In genomic region chr16:97523024-97523423, GRCm38 (mm10) we compare ENCODE assay signal across 9 mouse cellular contexts. TPM values are rescaled to one million over a fixed set of nuclear protein-coding genes. Genes with fewer than 3 reads are reported as not detected.
DNase-seq lines count a peak whose midpoint lies in the region; ATAC-seq lines count a peak whose summit lies in the region.
"Had no signal": no experiment of that assay in that cellular context is flagged by ENCODE, and none has a peak within 500 bp of the region (broad histone marks: within the 10 kb centered on the region; RNA-seq: fewer than 3 reads in every experiment).

No protein-coding gene starts in this region.

- no peaks in the 10 kb centered on the region for H3K27me3 ChIP-seq in embryonic facial prominence, embryonic 10.5 days (replicated peaks; ENCODE audit: low read depth, poor library complexity, severe bottlenecking)

- peak; percentile 22 for DNase-seq in ovary, postnatal 14 days (ENCODE audit: low spot score)
- no peak for DNase-seq in ovary, adult 18-20 months (ENCODE audit: low spot score)
- DNase-seq in embryonic facial prominence, embryonic 10.5 days (ENCODE audit: low spot score) = peak; percentile 65
- peak; percentile 52 for DNase-seq in hindlimb bud, embryonic 11.5 days (ENCODE audit: extremely low spot score, low read depth, low spot score)
- peak; percentile 17 to 70 for DNase-seq in layer of hippocampus, postnatal 25 days (ENCODE audit: extremely low spot score in 1 of 2, low spot score in 1 of 2)
- DNase-seq in thymus, postnatal 14 days = peak; percentile 38

- peak; percentile 99 for ATAC-seq in activated CD4-positive, CD25-positive, alpha-beta regulatory T cell, adult 4 months
- peak; percentile 60 for ATAC-seq in megakaryocyte, adult 5-6 weeks (ENCODE audit: poor library complexity, severe bottlenecking)

- H3K27ac ChIP-seq in embryonic facial prominence, embryonic 10.5 days (replicated peaks) = no peak overlapping the region

- WGBS in embryonic facial prominence, embryonic 10.5 days = 21% methylated on average over 1 of the region's 1 CpGs

- H3K4me1 ChIP-seq in embryonic facial prominence, embryonic 10.5 days = no peaks in the 10 kb centered on the region

- no peak overlapping the region for H3K4me3 ChIP-seq in embryonic facial prominence, embryonic 10.5 days
- H3K4me3 ChIP-seq: erythroblast, embryonic 14.5 days had no signal

- H3K9me3 ChIP-seq in embryonic facial prominence, embryonic 10.5 days = no peaks in the 10 kb centered on the region

- no peaks in the 10 kb centered on the region for H3K36me3 ChIP-seq in embryonic facial prominence, embryonic 10.5 days (replicated peaks)

RNA-seq across cellular contexts. Expression of gene Fam3b, which starts 8.4 kb away (rescaled TPM):
- 1 to 10 TPM; 1.4 to 1.9 TPM for polyA plus RNA-seq in activated CD4-positive, CD25-positive, alpha-beta regulatory T cell, adult 4 months (2017; shearing (Covaris generic))
- polyA plus RNA-seq in embryonic facial prominence, embryonic 10.5 days (2016; fragmentation: Nextera tagmentation; extraction: Ambion mirVana) = not detected in 2 replicates
- not detected for total RNA-seq in layer of hippocampus, postnatal 25 days (2021)
- 0.20 and 0.48 TPM in 2 replicates for total RNA-seq in megakaryocyte, adult 5-6 weeks (2015)
- total RNA-seq in megakaryocyte, adult 5-6 weeks (2017) = 1.1 TPM in 1 of 2 replicates, not detected in the other
